Mouse (Mus musculus) thymus, postnatal 25 days (tissue): ENCODE measurements around the gene Gm45521.

Experiments used
- DNase-seq: peaks from one replicate; pipeline ENCODE4 v3.0.0; 2022

Gene Gm45521

GRCm38 (mm10) chr14:7954071-7954471 lies 3.0 kb upstream of the Gm45521 start:
- DNase-seq, result no peak

- DNase-seq, result no peak
Observed at GRCm38 (mm10) chr14:7956427-7956826, 661 bp upstream of the Gm45521 start.

- DNase-seq, result peak; percentile 11
Observed at GRCm38 (mm10) chr14:7960616-7961015, 3.5 kb downstream of the Gm45521 start.

- no peak for DNase-seq
Observed at GRCm38 (mm10) chr14:7961714-7962113, 4.6 kb downstream of the Gm45521 start.

- DNase-seq, result no peak
Observed at GRCm38 (mm10) chr14:7962626-7963025, 5.5 kb downstream of the Gm45521 start.

GRCm38 (mm10) chr14:7963160-7963559 lies 6.1 kb downstream of the Gm45521 start:
- no peak for DNase-seq

GRCm38 (mm10) chr14:7964219-7964889 lies 7.3 kb downstream of the Gm45521 start:
- peak; percentile 58 for DNase-seq

- no peak for DNase-seq
Observed at GRCm38 (mm10) chr14:7971889-7972493, 14.9 kb downstream of the Gm45521 start.

- DNase-seq, result no peak
Observed at GRCm38 (mm10) chr14:7974643-7975042, 17.6 kb downstream of the Gm45521 start.

GRCm38 (mm10) chr14:7975177-7975576 lies 18.1 kb downstream of the Gm45521 start:
- DNase-seq, result no peak

GRCm38 (mm10) chr14:7977471-7977870 lies 20.4 kb downstream of the Gm45521 start:
- DNase-seq, result no peak

GRCm38 (mm10) chr14:7978183-7978582 lies 21.1 kb downstream of the Gm45521 start:
- DNase-seq, result no peak

GRCm38 (mm10) chr14:7981226-7981625 lies 24.1 kb downstream of the Gm45521 start:
- DNase-seq, result no peak

GRCm38 (mm10) chr14:7986913-7987312 lies 29.8 kb downstream of the Gm45521 start:
- DNase-seq, result no peak

GRCm38 (mm10) chr14:7989371-7989770 lies 32.3 kb downstream of the Gm45521 start:
- no peak for DNase-seq

- DNase-seq, result no peak
Observed at GRCm38 (mm10) chr14:7989961-7990360, 32.9 kb downstream of the Gm45521 start.

GRCm38 (mm10) chr14:7991108-7991776 lies 34.2 kb downstream of the Gm45521 start:
- no peak for DNase-seq

- no peak for DNase-seq
Observed at GRCm38 (mm10) chr14:7992158-7992557, 35.1 kb downstream of the Gm45521 start.

- DNase-seq, result peak; percentile 28
Observed at GRCm38 (mm10) chr14:7994271-7994767, 37.2 kb downstream of the Gm45521 start, which contains the start of gene Dnase1l3. TSS of gene Dnase1l3 (minus strand) at chr14:7994573.

- peak; percentile 93 for DNase-seq
Observed at GRCm38 (mm10) chr14:7997255-7997696, 40.2 kb downstream of the Gm45521 start.

GRCm38 (mm10) chr14:7999030-7999429 lies 41.9 kb downstream of the Gm45521 start:
- DNase-seq, result no peak

- DNase-seq, result no peak
Observed at GRCm38 (mm10) chr14:7999435-7999834, 42.3 kb downstream of the Gm45521 start.

GRCm38 (mm10) chr14:8000247-8000646 lies 43.2 kb downstream of the Gm45521 start:
- DNase-seq, result no peak
